Mouse (Mus musculus) A20 (cell line): ENCODE measurements at regions not wholly inside any gene's neighbourhood (a gene's known extent, or its start where the extent isn't known, plus 50 kb on each side); places are given as distances from the start of the nearest gene placed in this dataset.

Experiments used
- DNase-seq: peaks from one replicate; pipeline ENCODE4 v3.0.0-alpha.2; 2011; ENCODE audit warnings: low read depth, low spot score

GRCm38 (mm10) chr2:28287210-28287860 is 94.5 kb downstream of the Olfm1 start:
- no peak for DNase-seq

- no peak for DNase-seq
Measured at GRCm38 (mm10) chr2:28289339-28289738, 96.5 kb downstream of the Olfm1 start.

- DNase-seq, result no peak
Measured at GRCm38 (mm10) chr2:28289860-28290471, 97.2 kb downstream of the Olfm1 start.

GRCm38 (mm10) chr2:28294509-28294908 is 101.7 kb downstream of the Olfm1 start:
- no peak for DNase-seq

- DNase-seq, result no peak
Measured at GRCm38 (mm10) chr2:28296183-28296582, 103.4 kb downstream of the Olfm1 start.

- DNase-seq, result no peak
Measured at GRCm38 (mm10) chr2:28298738-28299137, 105.9 kb downstream of the Olfm1 start.

GRCm38 (mm10) chr2:28299346-28299745 is 106.6 kb downstream of the Olfm1 start:
- no peak for DNase-seq

GRCm38 (mm10) chr2:28301313-28301712 is 108.5 kb downstream of the Olfm1 start:
- DNase-seq, result no peak

GRCm38 (mm10) chr2:28303936-28304335 is 111.1 kb downstream of the Olfm1 start:
- no peak for DNase-seq

GRCm38 (mm10) chr2:28304712-28305111 is 111.9 kb downstream of the Olfm1 start:
- DNase-seq, result peak; percentile 48

GRCm38 (mm10) chr2:28309122-28309521 is 116.3 kb downstream of the Olfm1 start:
- DNase-seq, result no peak

- DNase-seq, result no peak
Measured at GRCm38 (mm10) chr2:28312212-28312611, 119.4 kb downstream of the Olfm1 start.

- DNase-seq, result no peak
Measured at GRCm38 (mm10) chr2:28325502-28325901, 121.1 kb upstream of the Ppp1r26 start.

- no peak for DNase-seq
Measured at GRCm38 (mm10) chr2:28326056-28326455, 120.5 kb upstream of the Ppp1r26 start.

GRCm38 (mm10) chr2:28326682-28327081 is 119.9 kb upstream of the Ppp1r26 start:
- no peak for DNase-seq

GRCm38 (mm10) chr2:28329130-28329529 is 117.5 kb upstream of the Ppp1r26 start:
- DNase-seq, result no peak

GRCm38 (mm10) chr2:28335141-28335789 is 111.3 kb upstream of the Ppp1r26 start:
- no peak for DNase-seq

- DNase-seq, result no peak
Measured at GRCm38 (mm10) chr2:28335810-28336209, 110.8 kb upstream of the Ppp1r26 start.

GRCm38 (mm10) chr2:28336349-28337309 is 110.0 kb upstream of the Ppp1r26 start:
- DNase-seq, result no peak

- no peak for DNase-seq
Measured at GRCm38 (mm10) chr2:28337561-28337960, 109.0 kb upstream of the Ppp1r26 start.

- no peak for DNase-seq
Measured at GRCm38 (mm10) chr2:28341304-28341703, 105.3 kb upstream of the Ppp1r26 start.

- no peak for DNase-seq
Measured at GRCm38 (mm10) chr2:28348453-28348852, 98.1 kb upstream of the Ppp1r26 start.
